Mouse (Mus musculus) brain, embryonic 14.5 days (tissue): ENCODE results near the gene Fen1. TPM values are rescaled to one million over a fixed set of nuclear protein-coding genes. Genes with fewer than 3 reads are reported as not detected.
"Not testable (repeated sequence)": the region's sequence is repeated elsewhere in the genome, so short reads cannot be mapped to it uniquely, and the experiment has no call there.

Source experiments
- DNase-seq: peaks from one replicate; pipeline ENCODE4 v3.0.0-alpha.2; 2011; ENCODE audit warnings: low read depth
- CTCF ChIP-seq: fragments of 200-500 bp; IDR thresholded peaks from 2 replicates; pipeline ENCODE4 v1.5.1; 2012; ENCODE audit warnings: inconsistent platforms, mild to moderate bottlenecking, moderate library complexity, borderline replicate concordance; ENCODE audit not compliant: insufficient read depth, insufficient read length; ENCODE audit errors: extremely low read depth
- POLR2A ChIP-seq: fragments of 200-500 bp; IDR thresholded peaks from 2 replicates; pipeline ENCODE4 v1.6.1; 2012; ENCODE audit warnings: mild to moderate bottlenecking, inconsistent platforms, borderline replicate concordance; ENCODE audit not compliant: poor library complexity, insufficient read depth, insufficient read length, severe bottlenecking; ENCODE audit errors: extremely low read depth
- polyA plus RNA-seq: library from polyadenylated mRNA; depleted of rRNA; stranded (reverse); fragments of >200 nt; gene quantifications from 2 replicates; pipeline ENCODE4 v1.2.3, GENCODE M21; 2012; rRNA removed

Fen1 gene
- polyA plus RNA-seq, 1 experiment, result 26.6 TPM

- no peak for DNase-seq
These were observed 32.1 kb downstream of the Fen1 start for GRCm38 (mm10) chr19:10171846-10172245.

GRCm38 (mm10) chr19:10171359-10171758 is 32.6 kb downstream of the Fen1 start:
- TF ChIP-seq POLR2A, result no peak
- no peak for TF ChIP-seq CTCF
- no peak for DNase-seq

More at GRCm38 (mm10) chr19:10171846-10172245, 32.1 kb downstream of the Fen1 start:
- TF ChIP-seq CTCF (no peak), POLR2A (no peak)

- TF ChIP-seq POLR2A (no peak), CTCF (no peak)
- no peak for DNase-seq
These were observed 33.5 kb downstream of the Fen1 start for GRCm38 (mm10) chr19:10170466-10170865.

GRCm38 (mm10) chr19:10169692-10170330 is 34.2 kb downstream of the Fen1 start:
- DNase-seq, result not testable (repeated sequence)

GRCm38 (mm10) chr19:10169179-10169578 is 34.8 kb downstream of the Fen1 start:
- no peak for DNase-seq
- TF ChIP-seq POLR2A (no peak), CTCF (no peak)

GRCm38 (mm10) chr19:10168441-10168840 is 35.5 kb downstream of the Fen1 start:
- no peak for DNase-seq
- TF ChIP-seq POLR2A (no peak), CTCF (no peak)

- DNase-seq, result no peak
- no peak for TF ChIP-seq POLR2A
- TF ChIP-seq CTCF, result no peak
These were observed 36.0 kb downstream of the Fen1 start for GRCm38 (mm10) chr19:10167951-10168350.

GRCm38 (mm10) chr19:10167112-10167511 is 36.9 kb downstream of the Fen1 start:
- TF ChIP-seq POLR2A (no peak), CTCF (no peak)
- no peak for DNase-seq

GRCm38 (mm10) chr19:10165928-10166327 is 38.0 kb downstream of the Fen1 start:
- not testable (repeated sequence) for DNase-seq

- TF ChIP-seq CTCF (no peak), POLR2A (no peak)
- DNase-seq, result no peak
These were observed 40.1 kb downstream of the Fen1 start for GRCm38 (mm10) chr19:10163896-10164295.

GRCm38 (mm10) chr19:10157725-10158124 is 46.2 kb downstream of the Fen1 start:
- DNase-seq, result no peak
- TF ChIP-seq POLR2A (no peak), CTCF (no peak)

GRCm38 (mm10) chr19:10149189-10149588 is 54.8 kb downstream of the Fen1 start:
- TF ChIP-seq CTCF (no peak), POLR2A (no peak)

More at GRCm38 (mm10) chr19:10149189-10149588, 54.8 kb downstream of the Fen1 start:
- no peak for DNase-seq

Other genes with a start within 250 kb of the Fen1 start
- gene Fth1, start 223.6 kb downstream of the Fen1 start, polyA plus RNA-seq, result 574 and 777 TPM in 2 replicates
- gene Best1, start 202.5 kb downstream of the Fen1 start, polyA plus RNA-seq, result 1.2 and 1.4 TPM in 2 replicates
- 19.5 and 20.0 TPM in 2 replicates for gene Rab3il1, start 202.5 kb downstream of the Fen1 start, polyA plus RNA-seq
- 42.8 and 44.8 TPM in 2 replicates for gene Fads3, start 162.6 kb downstream of the Fen1 start, polyA plus RNA-seq
- 195 and 216 TPM in 2 replicates for gene Fads2, start 102.4 kb downstream of the Fen1 start, polyA plus RNA-seq
- 136 and 139 TPM in 2 replicates for gene Fads1, start 21.3 kb downstream of the Fen1 start, polyA plus RNA-seq
- 108 and 164 TPM in 2 replicates for gene Tmem258, start 155 bp downstream of the Fen1 start, polyA plus RNA-seq
- gene Myrf, start 36.6 kb upstream of the Fen1 start, polyA plus RNA-seq, result 1.4 and 2.4 TPM in 2 replicates
- gene Dagla, start 100.7 kb upstream of the Fen1 start, polyA plus RNA-seq, result 20.2 and 24.8 TPM in 2 replicates
- gene Syt7, start 184.9 kb upstream of the Fen1 start, polyA plus RNA-seq, result 50.2 and 85.2 TPM in 2 replicates